Mouse (Mus musculus): Measurements from ENCODE around the gene Rars.
"Not testable (repeated sequence)": the region's sequence is repeated elsewhere in the genome, so short reads cannot be mapped to it uniquely, and the experiment has no call there.

Rars gene

DNA sequence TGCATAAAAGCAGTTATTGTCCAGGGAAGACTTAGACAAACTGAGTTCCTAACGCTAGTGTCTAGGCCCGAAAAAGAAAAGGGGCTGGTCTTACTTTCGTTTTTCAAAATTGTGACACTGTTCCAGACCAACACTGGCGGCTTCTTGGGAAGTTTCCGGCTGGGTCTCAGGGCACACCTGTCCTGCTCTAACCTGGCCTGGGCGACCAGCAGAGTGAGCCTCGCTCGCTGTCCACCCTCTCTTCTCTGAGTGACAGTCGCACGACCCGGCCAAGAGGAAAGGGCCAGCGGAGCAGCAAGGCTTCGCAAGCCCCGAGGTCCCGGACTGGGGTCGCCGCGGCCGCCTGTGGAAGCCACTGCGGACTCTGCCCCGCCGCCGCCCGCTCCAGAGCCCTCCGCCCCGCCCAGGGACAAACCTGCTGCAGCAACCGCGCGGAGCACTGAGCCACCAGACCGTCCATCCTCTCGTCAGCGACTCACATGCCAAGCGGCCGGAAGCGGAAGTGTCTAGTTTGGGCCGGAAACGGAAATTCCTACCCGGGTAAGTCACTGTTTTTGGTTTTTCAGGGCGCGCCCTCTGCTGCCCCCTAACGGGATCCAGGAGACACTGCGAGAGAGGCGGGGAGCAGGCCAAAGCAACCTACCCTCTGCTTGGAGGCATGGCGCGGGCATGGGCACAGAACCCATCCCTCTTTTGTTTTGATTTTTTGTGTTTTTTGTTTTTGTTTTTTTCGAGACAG is at the start of gene Rars:
Gene Rars (minus strand): TSS at position 485 of the 739 bp plus-strand sequence.
- peak; percentile 93 for DNase-seq

DNA sequence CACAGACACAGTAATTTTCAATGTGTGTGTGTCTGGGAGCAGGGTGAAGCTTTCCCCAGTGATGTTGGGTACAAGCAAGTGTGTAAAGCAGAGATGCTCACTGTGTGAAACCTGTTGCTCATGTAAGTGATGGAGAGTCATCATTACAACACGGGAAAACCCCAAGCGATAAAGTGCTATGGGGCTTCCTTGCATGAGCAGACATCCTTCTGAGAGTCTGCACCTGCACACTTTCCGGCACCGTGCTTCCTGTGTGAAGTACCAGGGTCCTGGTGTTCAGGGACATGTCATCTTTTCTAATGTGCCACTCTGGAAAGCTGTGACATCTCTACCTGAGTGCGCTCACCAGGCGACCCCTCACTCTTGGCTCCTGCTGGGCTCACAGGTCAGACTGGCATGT is 48.5 kb upstream of the Rars start:
- no peak for DNase-seq

DNA sequence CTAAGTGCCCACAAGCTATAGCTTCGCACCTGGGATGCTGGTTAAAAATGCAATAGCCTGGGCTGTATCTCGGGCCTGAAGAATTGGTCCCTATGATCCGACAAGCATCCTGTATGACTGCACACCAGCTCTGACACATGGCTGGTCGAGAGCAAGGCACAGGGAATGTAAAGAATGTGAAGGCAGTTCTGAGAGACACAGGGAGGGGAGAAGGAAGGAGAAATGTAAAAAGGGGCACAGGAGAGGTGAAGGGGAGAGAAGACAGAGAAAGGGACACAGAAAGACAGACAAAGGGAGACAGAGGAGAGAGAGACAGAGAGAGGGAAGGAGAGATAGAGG is 44.2 kb upstream of the Rars start:
- no peak for DNase-seq

DNA sequence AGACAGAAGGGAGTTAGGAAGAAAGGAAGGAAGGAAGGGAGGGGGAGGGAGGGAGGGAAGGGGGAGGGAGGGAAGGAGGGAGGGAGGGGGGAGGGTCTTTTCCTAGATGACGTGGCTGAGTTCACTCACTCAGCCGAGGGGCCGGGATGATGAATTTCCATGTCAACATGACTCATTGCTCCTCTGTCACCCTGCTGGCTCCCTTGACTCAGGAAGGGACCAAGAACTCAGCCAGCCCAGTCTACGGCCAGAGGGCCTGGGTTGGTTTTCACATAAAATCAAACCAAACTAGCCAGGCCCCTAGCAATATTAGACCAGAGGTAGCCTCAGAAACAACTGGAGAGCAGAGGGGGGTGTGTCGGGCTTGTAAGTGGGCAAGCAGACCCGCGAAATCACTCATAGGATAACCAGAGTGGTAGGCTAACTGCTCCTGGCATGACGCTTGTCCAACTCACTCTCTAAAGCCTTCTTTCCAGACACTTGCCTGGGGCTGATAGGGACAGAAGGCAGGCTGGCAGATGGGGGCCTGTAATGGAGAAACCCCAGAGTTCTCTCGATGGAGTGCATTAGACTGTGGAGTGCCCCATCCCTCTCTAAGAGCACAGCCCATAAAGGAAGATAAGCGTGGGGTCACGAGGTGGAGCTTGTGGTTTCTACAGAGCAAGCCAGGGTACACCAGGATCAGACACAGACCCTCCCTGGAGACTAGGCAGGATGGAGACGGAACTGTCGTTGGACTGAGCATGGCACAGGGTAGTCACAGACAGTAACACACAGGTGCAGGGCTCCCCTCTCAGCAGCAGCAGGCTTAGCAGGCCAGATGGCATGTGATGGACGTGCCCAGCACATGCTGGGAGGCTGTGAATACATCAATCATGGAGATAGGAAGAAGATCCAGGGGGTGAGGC is 43.6 kb upstream of the Rars start:
- DNase-seq: no peak

DNA sequence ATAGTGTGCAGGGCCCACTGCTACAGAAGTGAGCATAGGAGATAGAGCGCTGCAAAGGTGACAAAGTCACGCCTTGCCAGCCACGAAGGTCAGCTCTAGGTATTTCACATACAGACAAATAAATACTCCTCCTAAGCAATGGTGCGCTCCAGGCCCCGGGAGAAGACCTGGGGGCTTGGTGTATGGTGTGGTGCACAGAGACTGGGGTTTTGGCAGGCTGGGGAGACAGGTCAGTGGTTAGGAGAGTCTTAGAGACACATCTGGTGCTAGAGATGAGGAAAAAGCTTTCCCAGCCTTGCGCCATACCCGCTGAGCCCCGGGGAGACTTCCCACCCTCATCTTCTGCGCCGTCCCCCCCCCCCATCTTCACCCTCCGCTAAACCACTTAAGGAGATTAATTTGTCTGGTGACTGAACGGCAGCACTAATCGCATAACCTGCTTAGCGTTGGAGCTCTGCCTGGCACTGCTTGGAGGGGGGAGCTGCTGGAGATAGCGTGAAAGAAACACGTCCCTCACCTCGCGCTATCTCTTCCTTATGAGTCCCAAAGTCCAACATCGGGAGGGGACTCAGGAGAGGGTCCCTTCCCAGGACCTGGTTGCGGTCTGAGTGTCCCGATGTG is 39.4 kb upstream of the Rars start:
- no peak for DNase-seq

DNA sequence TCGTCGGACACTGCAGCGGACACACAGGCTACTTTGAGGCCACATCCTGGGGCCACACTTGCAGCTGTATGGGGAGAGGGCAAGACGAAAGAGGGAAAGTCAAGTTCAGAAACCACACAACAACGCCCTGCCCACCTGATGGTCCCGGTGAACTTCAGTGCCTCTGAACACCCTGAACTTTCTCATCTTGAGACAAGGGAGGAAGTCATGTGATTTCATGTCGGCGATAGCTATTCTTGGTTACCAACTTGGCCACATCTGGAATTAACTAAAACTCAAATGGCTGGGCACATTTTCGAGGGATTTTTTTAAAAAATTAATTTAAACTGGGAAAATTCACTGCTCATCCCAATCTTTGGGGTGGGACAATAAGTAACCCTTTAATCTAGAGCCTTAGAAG is 36.7 kb upstream of the Rars start:
- DNase-seq: no peak

DNA sequence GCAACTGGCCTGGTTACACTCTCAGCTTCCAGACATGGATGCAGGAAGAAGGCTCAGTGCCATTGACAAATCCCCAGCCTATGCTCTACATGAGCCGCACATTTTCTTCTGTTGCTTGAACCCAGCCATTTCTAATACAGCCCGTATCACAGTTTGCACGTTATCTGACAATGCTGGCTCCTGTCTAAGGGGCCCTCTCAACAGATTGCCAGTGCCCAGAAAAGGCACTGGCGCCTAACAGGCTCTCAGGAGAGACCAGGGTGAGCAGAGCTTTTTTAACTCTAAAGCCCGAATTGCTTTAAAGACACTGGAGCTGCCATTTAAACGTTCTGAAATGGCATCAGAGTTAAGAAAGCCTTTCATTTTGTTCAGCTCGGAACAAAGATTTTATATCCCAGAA is 31.8 kb upstream of the Rars start:
- no peak for DNase-seq

DNA sequence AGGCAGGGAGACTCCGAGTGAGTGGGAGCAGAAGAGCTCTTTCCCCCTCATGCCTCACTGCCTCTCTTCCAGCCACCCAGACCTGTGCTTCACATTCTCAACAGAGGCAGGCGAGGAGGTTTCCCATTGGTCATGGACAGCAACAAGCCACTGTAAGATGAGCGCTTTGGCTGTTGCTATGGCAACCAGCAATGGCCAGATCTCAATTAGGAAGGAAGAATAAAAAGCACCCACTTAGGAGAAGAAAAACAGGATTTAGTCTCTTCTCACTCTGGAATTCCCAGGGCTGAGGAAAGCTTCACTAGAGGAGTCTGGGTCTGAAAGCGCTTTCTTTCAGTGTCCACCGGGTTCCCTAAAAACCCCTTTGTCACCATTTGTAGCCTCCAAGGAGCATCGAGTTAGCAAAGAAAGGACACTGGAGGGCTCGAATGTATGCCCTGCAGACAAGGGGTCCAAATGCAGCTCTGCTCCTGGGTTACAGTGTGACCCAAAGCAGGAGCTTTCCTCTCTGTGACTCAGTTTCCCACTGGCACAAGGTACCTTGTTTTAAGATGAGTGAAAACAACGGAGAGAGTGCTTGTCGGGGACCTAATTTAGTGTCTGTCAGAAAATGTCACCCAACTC is 30.8 kb upstream of the Rars start:
- DNase-seq: peak; percentile 69

DNA sequence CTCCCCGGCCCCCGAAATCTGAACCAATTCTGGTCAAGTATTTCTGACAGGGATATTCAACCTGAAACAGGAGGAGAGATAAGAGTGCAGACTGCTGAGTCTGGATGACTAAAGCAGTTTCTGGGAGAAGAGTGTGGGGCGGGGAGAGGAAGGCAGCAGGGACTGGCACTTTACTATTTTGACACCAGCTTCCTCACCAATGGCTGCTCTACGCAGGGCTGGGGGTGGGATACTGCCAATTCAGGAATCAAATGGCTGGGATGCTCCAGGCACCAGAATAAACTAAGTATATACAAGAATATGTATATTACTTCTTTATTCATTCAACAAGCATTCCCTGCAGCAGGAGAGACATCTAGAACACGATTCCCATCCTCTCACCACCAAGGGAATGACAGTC is 29.3 kb upstream of the Rars start:
- no peak for DNase-seq

DNA sequence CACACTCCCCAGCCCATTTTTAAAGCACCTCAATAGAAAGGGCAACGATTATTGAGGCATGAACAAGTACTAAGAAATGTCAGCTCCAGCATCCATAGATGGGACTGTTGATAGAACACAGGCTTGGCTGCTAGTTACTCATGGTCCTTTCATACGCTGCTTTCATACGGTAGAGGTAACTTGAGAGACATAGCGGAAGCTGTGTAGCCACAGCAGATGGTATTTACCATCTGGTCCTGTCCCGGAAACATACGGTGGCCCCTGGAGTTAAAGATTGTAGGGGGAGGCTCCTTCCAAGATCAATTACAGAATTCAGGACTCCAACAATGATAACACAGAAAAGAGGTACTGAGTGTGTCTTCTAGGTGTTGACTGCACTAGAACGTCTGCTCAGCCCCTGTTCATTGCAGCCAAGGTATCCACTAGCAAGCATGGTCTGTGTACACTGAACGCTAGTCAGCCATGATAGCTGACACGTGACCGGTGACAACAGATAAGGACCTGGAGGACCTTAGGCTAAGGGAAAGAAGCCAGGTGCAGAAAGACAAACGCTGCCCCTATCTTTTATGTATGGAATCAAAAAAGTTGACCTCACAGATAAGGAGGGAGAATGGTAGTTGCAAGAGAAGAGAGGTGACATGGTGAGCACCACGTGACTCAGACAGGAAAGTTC is 23.2 kb upstream of the Rars start:
- DNase-seq: no peak

DNA sequence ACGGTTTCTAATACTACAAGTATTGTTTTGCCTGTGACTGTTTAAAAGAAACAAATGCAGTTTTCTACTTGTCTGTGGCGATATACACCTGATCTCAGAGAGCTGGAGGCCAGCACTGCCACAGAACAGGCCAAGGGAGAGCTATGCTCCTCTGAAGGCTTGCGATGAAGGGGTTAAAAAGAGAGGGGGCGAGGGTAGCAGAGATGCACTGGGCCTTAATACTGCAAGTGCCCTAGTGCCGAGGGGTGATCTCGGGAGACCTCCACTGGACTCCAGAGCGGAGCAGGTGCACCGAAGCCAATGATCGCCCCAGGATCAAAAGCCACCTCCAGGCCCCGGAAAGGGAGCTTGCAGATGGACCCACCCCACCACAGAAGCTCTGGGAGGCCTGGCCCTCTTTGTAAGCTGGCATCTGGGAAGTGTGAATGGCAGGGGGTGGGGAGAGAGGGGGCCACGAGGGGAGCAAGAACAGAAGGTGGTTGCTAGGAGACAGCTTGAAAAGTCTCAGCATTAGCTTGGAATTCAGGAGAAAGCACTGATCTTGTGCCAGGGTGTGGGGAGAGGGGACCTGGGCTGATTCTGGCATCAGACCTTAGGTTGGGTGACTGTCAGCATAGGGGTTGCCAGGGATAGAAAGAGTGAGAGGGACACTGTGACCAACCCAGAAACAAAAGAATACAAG is 22.2 kb upstream of the Rars start:
- peak; percentile 49 for DNase-seq

DNA sequence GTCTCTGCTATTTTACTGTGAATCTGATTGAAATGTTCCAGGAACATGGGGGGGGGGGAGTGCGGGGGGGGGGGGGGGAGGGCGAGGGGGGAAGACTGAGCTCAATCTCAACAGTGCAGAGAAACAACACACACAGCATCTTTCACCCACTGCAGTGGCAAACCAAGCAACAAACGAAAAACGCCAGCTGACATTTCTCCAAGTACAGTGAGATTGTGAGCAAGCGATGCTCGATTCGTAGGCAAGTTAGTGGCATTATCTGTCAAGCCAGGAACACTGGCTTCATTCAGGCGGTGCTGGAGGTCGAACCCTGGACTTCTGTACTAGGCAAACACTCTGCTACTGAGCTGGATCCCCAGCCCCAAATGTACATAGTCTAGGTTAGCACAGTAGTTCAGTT is 21.3 kb upstream of the Rars start:
- DNase-seq: no peak

DNA sequence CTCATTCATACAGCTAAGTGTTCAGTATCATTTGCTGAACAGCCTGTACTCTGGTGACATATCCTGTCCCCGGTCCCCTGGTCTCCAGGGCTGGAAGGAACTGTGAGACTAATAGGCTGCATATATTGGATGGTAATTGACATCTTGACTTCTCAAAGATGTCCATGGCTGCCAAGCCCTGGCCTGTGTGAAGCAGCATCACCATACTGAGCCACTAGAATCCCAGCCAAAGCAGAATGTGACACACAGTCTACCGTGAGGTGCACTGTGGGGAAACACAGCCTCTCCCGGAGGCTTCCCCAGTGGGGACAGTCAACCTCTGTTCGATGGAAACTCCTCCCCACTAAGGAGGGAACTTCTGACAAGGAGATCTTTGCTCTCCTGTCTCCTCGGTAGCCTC is 20.6 kb upstream of the Rars start:
- no peak for DNase-seq

DNA sequence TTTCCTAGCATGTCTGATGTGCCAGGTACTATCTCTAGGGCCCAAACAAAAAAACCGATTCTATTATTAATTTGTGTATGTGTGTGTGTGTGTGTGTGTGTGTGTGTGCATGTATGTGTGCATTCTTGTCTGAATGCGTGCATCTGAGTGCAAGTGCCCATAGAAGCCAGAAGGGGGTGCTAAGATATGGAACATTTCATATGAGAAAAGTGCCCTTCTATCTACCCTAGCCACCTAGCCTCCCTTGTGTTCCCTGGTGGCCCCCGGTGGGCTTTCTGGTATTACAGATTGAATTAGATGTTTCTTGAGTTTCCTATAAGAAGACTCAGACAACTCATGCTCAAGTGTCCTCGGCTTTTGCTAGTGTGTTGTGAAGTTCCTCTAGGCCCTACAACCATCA is 19.3 kb upstream of the Rars start:
- DNase-seq: no peak

DNA sequence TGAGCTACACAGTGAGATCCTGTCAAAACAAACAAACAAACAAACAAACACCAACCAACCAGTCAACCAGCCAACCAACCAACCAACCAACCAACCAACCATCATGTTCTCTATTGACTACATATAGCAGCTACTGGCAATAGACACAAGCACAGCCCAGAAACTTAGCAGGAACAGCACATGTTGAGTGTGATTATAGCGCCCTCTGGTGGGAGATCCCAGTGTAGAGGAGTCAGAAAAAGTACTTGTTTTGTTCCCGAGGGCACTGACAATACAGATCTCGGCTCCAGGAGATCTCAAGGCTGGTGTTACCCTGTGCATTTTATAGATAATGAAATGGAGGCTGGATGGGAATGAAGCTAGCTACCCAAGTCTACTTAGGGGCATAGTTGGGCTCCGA is 18.4 kb upstream of the Rars start:
- DNase-seq: no peak

DNA sequence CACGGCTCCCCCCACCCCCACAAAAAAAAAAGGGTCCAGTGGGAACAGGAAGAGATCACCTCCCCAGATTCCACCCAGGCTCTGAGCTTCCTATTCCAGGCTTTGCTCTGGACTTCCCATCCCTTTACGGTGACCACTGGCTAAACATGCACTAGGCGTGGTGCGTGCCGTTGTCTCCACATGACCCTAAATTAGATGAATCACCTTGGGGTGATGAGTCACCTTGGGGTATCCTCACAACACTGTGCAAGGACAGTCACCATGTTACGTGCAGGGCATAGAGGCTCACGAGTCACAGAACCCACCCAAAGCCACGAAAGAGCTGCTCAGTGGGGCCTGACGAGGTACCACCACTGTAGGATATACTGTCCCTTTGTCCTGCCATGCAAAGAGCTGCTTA is 10.0 kb upstream of the Rars start:
- no peak for DNase-seq

DNA sequence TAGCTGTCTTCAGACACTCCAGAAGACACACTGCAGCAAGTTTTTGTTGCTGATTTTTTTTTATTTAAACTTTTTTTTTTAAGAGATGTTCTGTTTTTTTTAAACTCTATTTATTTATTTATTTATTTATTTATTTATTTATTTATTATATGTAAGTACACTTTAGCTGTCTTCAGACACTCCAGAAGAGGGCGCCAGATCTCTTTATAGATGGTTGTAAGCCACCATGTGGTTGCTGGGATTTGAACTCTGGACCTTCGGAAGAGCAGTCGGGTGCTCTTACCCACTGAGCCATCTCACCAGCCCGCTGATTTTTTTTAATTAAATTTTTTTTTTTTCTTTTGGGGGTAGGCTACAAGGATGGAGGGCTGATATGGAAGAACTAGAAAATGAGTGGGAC is 8.3 kb upstream of the Rars start:
- DNase-seq: not testable (repeated sequence)

DNA sequence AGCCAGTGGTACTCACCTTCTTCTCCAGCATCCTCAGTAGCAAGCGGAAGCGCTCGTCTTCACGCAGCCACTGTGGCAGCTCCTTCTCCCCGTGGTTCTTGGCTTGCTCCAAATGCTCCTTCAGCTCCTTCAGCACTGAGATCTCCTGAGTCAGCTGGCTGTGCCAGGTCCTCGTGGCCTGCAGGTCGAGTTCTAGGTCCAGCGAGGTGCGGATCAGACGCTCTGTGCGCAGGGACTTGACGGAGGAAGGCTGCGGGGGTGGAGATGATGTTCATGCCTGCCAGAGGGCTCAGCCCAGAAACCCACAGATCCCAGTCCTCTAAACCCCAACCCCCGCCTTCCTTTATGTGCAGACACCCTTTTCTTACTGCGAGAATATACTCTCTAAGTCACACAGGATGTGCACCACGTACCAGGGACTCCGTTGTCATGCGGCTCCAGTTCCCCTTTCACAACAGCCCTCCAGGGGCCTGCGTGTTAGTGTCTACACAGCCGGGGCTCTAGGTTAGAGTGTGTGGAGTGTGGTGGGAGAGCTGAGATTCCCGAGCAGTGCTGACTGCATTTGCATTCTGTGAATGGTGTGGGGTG is 7.5 kb upstream of the Rars start:
- DNase-seq: no peak

DNA sequence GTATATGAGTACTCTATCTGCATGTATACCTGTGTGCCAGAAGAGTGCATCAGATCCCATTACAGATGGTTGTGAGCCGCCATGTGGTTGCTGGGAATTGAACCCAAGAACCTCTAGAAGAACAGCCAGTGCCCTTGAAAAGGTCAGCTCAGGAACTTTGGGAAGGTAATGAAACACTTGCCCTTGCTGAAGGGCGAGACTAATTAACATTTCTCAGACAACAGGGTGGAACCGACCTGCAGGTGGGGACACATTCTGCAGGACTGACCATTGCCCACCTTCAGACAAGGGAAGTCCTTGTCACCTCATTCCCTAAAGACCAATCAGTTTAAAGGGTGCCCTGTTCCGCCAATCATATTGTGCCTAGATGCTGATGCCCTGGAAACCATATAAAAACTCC is 6.5 kb upstream of the Rars start:
- DNase-seq: not testable (repeated sequence)

DNA sequence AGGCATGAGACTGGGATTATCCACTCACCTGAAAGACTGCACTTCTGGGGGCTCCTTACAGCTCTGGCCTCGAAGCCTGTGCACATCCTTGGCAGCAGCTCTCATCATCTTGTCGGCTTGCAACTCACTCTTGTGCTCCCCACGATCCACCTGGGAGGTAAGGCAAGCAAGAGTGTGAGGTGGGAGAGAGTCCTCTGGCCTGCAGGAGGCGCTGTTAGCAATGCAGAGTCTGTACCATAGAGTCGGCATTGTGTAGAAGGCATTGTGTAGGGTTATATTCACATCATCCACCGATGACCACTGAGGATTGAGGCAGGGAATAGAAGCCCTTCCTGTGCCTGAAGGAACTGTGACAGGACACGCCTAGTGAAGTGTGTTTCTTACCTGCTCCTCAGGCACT is 6.0 kb upstream of the Rars start:
- DNase-seq: no peak

DNA sequence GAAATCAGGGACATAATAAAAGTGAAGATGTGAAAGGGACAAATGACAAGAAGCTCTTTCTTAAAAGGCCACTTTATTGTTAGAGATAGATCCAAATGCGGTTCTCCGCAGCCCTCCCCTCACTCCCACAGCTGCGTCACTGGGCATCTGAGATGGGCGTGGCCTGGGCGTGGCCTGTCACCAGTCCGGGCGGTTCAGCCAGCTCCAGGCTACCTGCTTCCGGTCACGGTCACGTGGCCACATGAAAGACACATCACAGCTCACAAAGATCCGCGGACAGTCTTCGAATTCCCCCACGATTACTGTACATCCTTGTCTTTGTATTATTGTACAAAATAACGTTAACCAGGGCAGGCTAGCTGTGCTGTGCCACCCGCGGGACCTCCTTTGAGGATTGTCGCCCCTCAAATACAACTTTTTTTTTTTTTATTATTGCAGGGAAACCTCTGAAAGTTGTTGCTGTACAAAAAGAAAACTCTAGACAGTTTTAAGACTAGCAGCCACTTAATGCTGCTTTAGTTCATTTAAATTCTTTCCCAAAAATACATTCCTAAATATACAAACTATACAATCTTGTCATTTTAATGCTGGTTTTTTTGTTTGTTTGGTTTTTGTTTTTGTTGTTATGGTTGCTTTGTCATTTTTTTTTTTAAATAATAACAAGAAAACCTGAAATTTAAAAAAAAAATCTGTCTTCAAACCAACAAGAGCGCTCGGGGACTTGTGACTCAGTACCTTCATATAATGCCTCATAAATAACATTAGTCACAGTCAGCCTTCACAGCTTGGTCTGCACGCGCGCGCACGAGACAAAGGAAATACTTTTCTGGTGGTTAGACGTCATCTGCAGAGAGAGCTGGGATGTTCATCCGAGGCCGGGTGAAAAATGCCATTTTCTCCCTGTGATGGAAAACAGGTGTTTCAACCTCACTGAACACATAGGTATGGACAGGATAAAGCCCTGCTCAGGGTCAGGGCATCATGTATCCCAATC is 4.3 kb upstream of the Rars start:
- DNase-seq: peak; percentile 66
